Mouse (Mus musculus) mesoderm, embryonic 11.5 days (tissue): Measurements from ENCODE around the gene Nsg2.

Source experiments
- DNase-seq: peaks from one replicate; pipeline ENCODE4 v3.0.0-alpha.2; 2012; ENCODE audit warnings: low read depth, low spot score

Nsg2 gene

GRCm38 (mm10) chr11:32011867-32012603 lies 11.8 kb downstream of the Nsg2 start:
- DNase-seq = no peak

DNA sequence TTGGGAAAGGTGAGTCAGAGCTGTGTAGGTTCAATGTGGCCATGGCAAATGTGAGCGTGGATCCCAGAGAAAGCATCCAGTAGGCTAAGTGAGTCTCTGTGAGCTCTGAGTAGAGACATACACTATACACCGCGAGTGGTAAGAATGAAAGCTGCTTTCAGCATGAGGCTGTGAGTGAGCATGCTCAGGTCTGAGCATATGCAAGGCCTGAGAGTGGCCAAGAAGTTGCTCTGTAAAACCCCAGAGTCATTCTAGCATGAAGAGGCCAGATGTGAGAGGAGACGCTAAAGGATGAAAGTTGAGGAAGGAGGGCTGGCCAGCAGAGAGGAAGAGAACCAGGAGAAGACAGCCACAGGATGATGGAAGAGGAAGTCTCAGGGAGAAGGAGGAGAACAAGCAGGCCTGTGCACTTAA lies 12.8 kb downstream of the Nsg2 start:
- no peak for DNase-seq

DNA sequence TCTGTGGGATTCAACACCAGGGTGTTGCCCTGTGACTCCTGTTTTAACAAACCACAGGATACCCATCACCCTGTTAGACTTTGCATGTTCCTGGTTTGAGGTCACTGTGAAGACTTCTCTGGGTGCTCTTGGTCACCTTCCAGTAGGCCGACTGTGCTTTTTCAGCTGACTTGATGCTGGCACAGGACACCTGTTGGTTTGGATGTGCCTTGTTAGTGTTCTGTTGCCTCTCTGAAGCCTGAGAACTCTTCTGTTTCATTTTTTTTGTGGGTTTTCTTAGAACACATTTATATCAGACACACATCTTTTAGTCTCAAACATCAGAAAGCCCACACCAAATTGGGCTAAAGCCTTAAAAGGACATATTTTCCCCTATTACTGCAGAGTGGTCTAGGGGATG lies 13.3 kb downstream of the Nsg2 start:
- no peak for DNase-seq

- no peak for DNase-seq
Measured at GRCm38 (mm10) chr11:32018201-32018600, 17.9 kb downstream of the Nsg2 start.

DNA sequence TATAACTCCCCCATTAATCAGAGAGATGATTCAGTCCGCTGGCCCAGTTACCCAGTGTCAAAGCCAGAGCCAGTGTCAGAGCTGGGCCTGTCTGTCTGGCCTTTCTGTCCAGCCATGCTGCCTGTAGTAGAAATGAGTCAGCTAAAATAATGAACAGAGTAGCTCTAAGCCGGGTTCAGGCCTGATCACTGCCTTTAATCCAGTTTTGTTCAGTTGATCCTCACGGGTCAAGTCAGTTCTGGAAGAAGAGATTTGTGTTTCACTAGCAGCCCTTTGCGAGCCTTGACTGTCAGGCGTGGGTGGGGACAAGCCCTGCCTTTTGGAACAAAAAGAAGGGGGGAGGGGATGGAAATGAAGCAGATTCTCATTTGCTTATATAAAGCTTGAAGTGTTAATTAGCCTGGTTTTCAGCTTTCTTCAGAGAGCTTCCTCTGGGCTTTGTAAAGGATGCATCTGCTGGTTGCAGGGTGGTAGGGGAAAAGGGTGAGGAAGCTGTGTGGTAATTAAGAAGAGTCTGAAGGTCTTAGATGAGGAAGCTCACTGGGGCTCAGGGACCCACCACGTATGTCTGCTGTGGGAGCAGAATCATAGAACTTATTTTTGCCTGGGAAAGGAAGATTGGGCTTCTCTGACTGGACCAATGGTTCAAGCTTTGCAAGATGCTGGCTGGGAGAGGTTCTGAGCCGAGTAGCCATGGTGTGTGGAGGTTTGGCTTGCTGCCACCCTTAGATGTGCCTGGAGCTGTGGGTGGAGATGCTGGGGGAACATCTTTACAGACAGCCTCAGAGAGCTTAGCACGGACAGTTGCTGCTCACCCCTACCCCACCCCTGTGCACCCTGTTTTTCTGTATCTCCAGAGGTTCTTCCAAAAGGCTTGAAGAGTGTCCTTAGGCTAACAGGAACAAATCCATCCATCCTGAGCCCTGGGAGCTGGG lies 20.0 kb downstream of the Nsg2 start:
- DNase-seq = no peak

DNA sequence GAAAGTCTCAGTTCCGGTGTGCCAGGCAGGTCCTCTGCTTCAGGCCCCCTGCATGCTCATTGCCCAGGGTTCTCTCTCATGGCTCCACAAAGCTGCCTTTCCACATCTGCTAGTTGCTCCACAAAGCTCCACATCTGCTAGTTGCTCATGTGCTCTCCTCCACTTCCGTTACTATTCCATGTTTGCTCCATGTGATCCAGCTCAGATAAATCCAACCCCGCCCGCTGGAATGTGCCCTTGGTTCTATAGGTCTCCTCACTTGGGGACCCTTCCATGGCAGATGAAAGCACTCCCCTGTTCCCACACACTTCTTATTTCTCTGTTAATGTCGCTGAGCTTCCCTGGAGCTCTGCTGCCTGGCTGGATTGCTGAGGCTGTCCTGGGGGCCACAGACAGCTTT lies 26.4 kb downstream of the Nsg2 start:
- no peak for DNase-seq

GRCm38 (mm10) chr11:32027474-32028342 lies 27.4 kb downstream of the Nsg2 start:
- peak; percentile 35 for DNase-seq

- DNase-seq = no peak
Measured at GRCm38 (mm10) chr11:32028605-32029004, 28.3 kb downstream of the Nsg2 start.

GRCm38 (mm10) chr11:32029356-32029755 lies 29.1 kb downstream of the Nsg2 start:
- no peak for DNase-seq

DNA sequence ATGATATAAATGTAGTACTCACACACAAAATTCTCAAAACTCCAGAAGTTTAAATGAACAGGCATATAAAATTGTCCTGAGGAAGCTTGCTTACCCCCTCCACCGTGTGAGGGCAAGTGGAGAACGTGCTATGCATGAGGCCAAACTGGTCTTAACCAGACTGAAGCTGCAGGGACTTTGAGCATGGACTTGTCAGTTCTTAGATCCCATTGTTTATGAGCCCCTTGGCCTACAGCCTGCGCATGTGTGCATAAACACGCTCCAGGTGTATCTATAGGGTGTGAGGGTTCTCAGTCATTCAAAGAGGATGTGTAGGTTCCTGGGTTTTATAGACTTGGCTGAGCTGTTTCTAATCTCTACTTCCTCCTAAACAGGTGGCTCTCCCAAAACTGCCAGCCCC lies 31.1 kb downstream of the Nsg2 start:
- DNase-seq = no peak

- no peak for DNase-seq
Measured at GRCm38 (mm10) chr11:32032053-32032452, 31.8 kb downstream of the Nsg2 start.

GRCm38 (mm10) chr11:32035831-32036230 lies 35.6 kb downstream of the Nsg2 start:
- no peak for DNase-seq

DNA sequence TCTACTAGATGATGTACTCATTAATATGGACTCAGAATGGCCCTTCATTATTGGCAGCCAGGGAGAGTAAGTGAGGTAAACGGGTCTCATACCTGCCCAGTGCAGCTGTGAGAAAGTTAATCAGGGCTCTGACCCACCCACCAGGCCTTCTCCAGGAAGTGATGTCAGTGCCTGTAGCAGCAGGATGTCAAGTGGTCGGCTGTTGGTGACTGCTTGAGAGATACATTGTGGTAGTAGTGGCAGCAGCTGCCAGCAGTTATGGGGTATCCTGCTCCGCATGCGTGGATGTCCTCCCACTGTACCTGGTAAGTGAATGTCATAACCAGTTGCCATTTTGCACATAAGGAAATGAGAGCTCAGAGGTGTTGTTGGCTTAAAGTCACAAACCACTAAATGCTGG lies 39.4 kb downstream of the Nsg2 start:
- no peak for DNase-seq

- DNase-seq = peak; percentile 30
Measured at GRCm38 (mm10) chr11:32057389-32057788, 57.1 kb downstream of the Nsg2 start.

GRCm38 (mm10) chr11:32057861-32058260 lies 57.6 kb downstream of the Nsg2 start:
- peak; percentile 13 for DNase-seq

GRCm38 (mm10) chr11:32061020-32061419 lies 60.8 kb downstream of the Nsg2 start:
- no peak for DNase-seq

DNA sequence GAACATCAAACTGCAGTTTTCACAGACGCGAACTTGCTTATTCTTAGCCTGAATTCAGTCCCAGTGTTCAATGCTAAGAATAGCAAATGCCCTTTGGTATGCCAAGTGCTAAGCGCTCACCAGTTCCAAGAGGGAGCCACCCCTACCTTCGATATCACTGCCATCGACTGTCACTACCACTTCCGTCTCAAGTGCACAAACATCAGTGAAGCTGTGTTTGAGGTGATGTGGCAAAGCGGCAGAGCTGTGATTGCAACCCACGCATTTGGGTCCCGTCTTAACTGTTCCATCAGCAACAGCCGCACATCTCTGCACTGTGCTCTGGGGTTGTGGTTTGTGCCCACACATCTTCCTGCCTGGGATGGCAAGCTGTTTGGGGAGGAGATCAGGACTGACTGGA lies 61.6 kb downstream of the Nsg2 start:
- no peak for DNase-seq

GRCm38 (mm10) chr11:32063775-32064510 lies 63.7 kb downstream of the Nsg2 start:
- DNase-seq = no peak

- no peak for DNase-seq
Measured at GRCm38 (mm10) chr11:32064511-32064862, 64.2 kb downstream of the Nsg2 start.

- DNase-seq = no peak
Measured at GRCm38 (mm10) chr11:32068736-32069490, 68.7 kb downstream of the Nsg2 start.
